Mouse (Mus musculus) erythroblast, adult 5-6 weeks (primary cell): ENCODE measurements around the gene Dpf3. TPM values are rescaled to one million over a fixed set of nuclear protein-coding genes. Genes with fewer than 3 reads are reported as not detected.

ENCODE experiments used
- ATAC-seq: replicated peaks from 2 replicates; pipeline ENCODE4 v1.8.0; 2016; ENCODE audit warnings: moderate number of reproducible peaks, mild to moderate bottlenecking, moderate TSS enrichment, inconsistent platforms; ENCODE audit not compliant: poor library complexity, low FRiP score, severe bottlenecking
- total RNA-seq, 2 experiments: library from RNA; stranded (forward) in 1 of 2; stranded (reverse) in 1 of 2; fragments of 150-400 nt in 1 of 2; fragments of 200-764, 138-1000 nt in 1 of 2; gene quantifications; 2 replicates each; pipeline versions ENCODE4 v1.2.3 to v1.2.4; 2015 to 2017; ENCODE audit warnings: low replicate concordance in 2 of 2

The Dpf3 gene
- total RNA-seq, 2 experiments from 2014 or later, result 29.2 to 138 TPM

DNA sequence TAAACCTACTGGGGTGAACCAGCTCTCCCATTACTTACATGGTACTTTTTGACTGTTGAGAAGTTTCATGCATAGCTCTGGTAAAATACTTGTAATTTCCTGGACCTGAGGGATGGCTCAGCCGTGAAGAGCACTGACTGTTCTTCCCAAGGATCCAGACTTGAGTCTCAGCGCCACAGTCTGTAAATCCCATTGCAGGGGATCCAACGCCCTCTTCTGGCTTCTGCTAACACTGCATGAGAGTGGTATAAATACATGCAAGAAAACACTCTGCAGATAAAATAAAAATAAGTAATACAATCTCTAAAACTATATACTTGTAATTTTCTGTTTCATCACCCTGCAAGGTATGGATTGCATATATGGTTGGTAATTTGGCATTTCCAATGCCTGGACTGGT lies 10.4 kb upstream of the Dpf3 start:
- no peak for ATAC-seq

DNA sequence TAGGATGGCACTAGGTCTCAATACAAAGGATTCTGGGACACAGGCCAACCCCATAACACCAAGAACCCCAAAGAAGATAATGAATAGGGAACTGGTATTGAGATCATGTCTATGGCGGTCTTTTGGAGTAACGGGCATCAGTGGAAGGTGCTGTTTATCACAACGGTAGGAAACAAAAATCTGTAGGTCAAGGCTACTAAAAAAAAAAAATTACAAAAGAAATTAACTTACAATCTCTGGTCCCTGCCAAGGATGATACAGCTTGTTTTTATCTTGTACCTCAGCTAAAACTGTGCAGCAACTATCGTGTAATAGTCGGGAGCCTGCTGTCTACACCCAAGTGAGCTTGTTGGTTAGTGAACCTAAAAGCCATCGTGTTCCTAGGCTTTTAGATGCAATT lies 9.2 kb upstream of the Dpf3 start:
- no peak for ATAC-seq

DNA sequence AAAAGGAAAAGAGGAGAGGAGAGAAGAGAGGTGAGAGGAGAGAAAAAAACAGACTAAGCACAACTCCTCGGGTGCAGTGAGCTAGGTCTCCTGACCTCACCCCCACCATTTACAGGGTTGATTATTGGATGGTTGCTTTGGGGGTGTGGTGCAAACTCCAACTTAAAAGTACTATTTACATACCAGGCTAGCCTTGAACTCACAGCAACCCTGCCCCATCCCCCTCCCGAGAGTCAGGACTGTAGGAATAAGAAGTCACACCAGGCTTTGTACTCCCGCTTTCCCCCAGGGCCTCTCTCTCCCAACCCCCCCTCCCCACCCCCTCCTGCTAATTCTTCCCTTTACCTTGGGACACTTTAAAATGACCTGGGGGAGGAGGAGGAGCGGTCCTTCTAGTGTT lies 8.8 kb upstream of the Dpf3 start:
- no peak for ATAC-seq

DNA sequence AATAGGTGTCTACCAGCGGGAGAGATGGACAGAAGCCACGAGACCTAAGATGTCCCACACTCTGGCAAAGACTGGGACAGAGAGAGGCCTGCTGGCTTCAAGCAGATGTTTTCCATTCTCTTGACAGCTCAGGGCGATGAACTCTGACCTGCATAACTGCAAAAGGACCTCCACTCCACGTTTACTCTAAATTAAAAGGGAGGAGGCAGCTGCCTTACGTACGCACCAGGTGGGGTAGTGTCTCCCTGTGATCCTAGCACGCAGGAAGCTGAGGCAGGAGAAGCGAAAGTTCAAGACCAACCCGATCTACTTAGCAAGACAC lies 8.4 kb upstream of the Dpf3 start:
- no peak for ATAC-seq

DNA sequence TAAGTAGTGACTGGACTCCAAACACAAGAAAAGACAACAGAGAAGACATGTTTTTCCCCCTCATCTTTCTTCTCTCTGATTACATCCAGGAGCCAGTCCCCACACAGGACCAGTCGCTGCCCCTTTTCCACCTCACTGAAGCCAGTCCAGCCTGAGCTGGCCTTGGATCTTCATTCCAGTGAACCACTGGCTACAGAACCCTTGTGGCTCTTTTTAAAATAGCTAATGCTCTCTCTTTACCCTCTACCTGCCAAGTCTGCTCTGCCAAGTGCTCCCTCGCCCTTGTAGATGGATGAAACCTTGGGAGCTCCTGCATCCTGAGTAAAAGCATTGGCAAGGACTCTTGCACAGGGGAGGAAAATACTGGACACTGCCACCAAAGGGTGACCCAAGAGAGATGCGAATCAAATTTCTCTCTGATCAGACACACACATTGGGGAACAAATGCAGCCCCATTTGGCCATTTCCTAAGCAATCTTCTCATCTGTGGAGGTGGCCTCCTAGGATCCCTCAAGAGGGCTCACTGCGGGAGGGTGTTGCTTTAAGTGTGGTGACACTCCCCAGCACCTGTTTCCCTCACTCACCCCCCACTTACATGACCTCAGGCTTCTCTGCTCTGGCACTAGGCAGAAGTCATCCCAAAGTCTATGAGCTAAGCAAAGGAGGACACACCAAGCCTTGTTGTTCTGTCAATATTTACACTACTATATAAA lies 7.9 kb upstream of the Dpf3 start:
- ATAC-seq, result no peak

DNA sequence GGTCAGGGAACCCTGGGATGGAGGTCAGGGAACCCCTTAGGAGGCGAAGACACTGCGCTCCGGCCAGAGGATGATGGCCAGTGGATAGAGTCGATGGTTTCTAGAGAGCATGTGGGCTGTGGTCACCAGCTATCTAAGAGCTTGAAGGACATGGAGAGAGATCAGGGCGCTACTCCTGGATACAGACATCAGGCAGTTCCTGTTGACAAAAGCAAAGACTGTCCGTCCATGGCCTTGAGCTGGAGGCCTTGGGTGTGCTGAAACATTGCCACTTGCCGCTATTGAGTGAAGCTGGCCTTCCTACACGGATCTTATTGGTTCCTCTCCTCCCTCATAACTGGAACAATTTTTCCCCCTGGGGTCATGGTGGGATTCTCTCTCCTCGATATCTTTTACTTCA lies 6.7 kb upstream of the Dpf3 start:
- no peak for ATAC-seq

DNA sequence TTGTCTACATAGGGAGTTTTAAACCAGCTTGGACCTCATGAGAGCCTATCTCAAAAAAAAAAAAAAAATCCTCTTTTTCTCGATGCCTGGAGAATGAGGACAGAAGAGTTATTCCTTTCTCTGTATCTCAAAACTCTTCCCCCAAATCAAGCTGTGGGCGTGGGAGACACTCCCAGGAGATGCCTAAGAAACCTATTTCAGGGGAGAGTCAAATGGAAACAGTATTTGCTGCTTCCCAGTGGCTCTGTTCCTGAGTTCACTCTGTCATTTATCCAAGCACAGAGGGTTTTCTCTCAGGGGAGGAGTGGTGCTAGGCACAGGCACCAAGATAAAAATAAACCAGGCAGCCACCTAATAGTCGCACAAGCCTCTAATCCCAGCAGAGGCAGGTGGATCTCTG lies 5.3 kb upstream of the Dpf3 start:
- no peak for ATAC-seq

DNA sequence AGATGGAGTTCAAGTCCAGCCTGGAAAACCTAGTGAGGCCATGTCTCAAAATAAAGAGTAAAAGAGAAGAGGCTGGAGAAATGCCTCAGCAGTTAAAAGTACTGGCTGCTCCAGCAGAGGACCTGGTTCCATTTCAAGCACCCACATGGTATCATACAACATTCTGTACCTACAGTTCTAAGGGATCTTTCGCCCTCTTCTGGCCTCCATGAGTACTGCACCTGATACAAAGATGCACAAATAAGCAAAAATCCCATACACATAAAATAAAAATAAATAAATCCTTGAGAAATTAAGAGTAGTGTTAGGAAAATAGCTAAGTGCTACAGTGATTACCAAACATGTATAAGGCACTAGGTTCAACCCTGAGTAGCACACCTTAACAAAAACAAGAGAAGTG lies 4.1 kb upstream of the Dpf3 start:
- no peak for ATAC-seq

DNA sequence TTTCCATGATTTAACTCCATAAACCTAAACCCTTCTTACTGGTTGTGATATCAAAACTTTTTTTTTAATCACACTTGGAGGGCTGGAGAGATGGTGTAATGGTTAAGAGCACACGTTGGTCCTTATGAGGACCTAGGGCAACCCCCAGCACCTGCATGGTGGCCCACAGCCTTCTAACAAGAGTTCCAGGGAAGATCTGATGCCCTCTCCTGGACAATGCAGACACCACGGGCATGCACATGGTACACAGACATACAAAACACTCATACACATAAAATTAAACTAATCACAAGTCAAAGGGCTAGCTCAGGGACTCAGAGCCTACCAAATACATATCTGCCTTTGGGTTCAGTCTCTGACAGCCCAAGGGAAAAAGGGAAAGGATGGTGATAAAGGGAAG lies 2.2 kb upstream of the Dpf3 start:
- no peak for ATAC-seq

DNA sequence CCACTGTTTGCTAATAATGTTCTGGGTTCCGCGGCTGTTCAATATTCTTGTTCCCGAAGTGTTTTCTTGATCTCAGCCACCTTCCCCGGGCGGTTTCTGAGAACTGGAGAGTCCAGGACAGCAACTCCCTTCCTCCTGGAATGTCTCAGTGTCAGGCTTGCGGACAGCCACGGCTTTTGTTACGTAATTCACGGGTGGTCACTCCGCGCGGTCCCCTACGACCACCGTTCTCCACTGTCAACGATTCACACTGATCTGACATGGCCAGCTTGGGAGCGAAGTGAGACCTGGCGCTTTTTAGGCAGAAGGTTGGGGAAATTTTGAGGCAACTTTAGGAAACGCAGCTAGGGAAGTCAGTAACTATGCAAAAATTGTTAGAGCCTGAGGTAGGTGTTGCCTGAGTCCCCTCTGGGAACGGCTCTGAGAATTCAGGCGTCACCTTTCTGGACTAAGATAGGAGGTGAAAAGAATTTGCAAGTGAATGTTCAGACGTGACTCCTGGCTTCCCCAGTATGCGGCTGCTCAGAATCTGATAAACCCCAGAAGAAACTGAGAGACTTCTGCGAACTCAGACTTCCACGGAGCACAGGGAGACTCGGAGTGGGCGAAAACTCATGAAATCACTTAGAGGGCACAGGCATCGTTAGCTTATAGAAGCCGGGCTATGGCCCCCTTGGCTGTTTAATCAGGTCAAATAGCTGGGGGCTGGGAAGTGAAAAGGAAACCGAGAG lies 860 bp upstream of the Dpf3 start:
- ATAC-seq, result peak; percentile 21; the same call in 1 of the 2 replicates

DNA sequence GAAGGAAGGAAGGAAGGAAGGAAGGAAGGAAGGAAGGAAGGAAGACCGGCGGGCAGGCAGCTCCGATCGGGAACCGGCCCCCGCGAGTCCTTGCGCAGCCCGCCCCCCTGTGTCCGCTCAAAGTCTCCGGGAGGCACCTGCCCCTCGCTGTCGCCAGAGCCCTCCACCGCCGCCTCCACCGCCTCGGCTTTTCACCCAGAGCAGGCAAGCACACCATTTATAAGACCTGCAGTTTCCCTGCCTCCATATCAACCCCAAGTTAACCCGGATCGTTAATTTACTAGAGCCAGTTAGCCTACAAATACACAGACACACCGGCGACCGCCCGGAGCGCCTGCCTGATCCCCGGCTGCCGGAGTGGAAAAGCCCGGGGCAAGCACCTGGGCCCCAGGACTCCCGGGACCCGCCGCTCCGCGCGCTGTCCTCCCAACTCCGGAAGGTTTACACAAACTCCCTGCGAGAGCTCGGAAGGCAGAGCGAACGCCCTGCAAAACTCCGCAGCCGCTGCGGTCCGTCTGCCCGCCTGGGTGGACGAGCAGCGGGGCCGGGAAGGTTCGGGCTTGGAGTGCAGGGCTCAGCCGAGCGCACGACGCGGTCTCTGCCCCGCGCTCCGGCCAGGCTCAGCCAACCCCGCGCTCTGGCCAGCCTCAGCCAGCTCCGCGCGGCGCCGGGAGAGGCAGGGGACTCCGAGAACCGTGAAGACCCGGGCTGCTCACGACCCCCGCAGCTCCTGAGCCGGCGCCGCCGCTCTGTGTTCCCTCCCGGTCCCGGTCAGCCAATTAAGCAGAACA lies 650 bp downstream of the Dpf3 start:
- ATAC-seq, result peak; percentile 42

DNA sequence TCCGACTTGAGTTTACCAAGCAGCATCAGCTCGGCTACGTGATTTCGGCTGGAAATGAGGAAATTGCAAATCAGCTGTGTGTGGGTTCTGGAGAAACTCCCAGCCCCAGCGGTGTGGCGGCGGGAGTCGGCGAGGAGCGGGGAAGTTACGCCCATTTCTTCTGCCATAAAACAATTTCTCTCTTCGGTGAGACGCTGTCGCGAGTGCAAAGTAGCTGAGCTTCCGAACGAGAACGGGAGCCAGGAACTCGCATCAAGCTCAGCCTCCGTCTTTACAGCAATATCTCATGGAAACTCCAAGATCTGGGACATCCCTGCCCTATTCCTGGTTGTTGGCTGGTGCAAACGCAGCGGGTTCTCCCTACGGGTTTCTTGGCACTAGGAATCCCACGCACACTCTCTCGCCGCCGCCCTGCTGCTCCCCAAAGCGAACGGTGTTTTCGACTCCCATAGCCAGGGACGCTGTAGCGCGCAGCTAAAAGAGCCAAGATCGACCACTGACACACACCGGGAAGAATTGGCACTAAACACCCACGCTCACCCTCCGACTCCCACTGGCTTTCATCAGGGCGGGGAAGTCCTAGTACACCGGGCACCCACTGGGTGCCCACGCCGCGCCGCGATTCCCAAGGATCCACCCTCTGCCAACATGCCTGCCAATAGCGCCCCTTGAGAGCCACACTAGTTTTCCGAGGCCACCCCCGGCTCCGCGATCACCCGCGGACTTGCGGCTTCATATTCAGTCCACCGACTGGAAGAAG lies 1.4 kb downstream of the Dpf3 start:
- ATAC-seq, result peak; percentile 19

DNA sequence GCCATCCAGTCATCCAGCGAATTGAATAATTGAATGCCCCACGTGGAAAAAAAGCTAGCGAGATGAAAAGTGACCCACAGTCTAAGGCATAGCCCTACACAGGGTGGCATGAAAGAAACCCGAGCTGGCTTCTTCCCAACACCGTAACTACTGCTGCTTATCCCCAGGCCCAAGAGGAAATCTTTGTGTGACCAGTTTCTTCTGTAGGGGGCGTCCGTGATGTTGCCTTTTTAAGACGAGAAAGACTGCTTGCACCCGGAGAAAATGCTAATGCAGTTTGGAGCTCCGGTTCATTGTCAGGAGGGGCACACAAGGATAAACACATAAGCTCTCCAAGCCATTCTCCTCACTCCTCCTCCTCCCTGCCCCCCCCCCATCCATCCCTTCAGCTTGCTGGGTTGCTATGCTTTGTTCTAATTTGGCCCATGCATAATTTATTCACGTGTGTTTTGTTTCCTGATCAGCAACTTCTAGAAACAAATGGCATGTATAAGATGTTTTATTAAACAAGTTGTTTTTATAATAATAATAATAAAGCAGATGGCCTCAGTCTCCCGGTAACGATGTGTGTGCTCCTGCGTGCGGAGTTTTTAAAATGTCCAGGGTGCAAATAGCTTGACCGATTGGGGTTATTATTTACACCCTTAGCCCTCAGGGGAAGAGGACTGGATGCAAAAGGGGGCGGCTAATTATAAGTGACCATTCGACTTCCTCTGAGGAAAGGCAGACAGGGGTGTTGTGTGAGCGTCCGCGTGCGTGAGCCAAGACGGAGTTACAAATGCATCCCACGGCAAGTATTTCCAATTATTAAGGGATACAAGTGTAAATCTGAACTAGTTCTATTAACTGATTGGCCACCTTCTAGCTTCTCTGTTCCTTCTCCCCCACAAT lies 2.4 kb downstream of the Dpf3 start:
- ATAC-seq, result no peak

DNA sequence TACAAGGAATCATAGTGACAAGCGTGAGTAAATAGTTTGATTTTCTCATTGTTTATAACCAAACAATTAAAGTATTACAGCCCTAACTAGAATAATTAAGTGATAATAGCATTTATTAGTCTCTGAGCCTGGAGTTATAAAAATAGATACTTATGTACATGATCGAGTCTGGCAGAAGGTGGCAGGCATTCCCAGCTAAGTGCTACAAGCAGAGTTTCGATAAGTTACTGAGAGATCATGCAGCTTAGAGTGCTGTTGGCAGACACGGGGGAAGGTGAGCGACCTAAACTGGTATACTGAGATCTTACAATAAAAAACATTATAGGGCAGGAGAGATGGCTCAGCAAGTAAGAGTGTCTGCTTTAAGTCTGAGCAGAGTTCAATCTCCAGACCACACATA lies 3.9 kb downstream of the Dpf3 start:
- no peak for ATAC-seq

DNA sequence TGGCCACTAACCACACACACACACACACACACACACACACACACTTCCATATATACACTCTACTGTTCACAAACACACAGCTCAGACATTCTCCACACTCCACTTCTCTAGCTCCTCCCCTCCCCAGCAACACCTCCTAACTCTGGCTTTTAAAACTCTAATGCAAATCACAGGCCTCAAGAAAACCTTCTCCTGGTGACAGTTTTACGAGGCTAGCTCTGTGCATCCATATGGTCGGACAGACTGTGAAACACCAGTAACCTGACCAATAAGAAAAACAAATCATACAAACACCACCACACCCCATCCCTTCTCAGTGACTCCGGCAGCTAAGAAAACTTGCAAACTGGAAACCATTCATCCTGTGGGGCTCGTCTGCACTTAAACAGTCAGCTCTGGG lies 6.1 kb downstream of the Dpf3 start:
- ATAC-seq, result no peak

DNA sequence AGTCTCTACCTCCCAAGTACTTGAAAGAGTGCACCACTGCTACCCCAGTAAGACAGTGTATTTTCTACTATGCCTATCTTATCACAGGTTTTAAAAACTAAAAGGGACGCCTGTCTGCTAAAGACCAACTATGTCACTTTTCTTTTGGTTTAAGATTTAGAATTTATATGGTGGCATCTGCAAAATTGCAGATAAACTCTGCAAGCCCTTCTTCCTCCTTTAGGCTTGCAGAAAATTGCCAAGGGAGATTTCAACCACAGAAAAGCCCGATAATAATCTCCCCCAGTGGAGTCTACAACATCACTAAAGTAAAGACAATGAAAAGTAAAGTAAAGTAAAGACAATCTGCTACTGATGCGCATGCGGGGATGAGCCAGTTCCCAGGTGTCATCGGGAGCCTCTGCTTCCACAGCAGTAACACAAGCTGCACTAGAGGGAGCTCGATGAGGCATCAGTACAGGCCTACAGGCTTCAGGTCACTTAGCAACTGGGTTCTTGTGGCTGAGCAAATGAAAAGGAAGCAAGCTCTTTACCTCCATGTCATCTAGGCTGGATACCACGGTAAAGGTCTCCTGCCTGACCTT lies 7.6 kb downstream of the Dpf3 start:
- 0 out of 2 replicates have a peak, but pooled peaks have one; percentile 41 for ATAC-seq

DNA sequence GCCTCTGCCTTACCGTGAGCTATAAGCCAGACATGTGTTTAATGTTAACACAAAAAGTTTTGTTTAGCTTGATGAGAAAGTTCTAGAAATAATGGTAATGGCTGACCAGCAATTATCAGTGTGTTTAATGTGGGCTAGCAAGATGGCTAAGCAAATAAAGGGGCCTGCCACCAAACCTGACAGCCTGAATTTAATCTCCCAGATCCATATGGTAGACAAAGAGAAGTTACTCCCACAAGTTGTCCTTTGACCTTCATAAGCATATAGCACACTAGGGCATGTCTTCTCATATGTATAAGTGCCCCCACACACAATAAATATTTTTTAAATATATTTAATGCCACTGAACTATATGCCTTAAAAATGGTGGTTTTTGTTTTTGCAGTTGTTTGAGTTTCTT lies 8.4 kb downstream of the Dpf3 start:
- ATAC-seq, result peak; percentile 76

DNA sequence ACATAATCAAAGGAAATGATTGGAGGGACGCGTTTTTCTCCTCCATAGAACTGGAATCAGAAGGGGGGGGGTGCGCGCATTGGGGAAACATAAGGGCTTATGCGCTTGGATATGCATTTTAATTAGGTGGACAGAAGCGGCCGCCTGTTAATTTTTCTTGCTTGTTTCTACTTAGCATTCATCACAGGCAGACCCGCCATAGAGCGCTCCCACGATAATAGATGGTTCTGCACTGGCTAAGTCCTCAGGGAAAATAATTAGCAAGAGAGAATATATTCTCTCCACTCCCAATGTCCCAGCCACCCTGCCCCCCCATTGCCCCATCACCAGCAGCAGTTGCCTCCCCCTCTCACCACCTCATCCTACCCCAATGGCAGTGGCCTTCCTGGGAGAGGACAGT lies 11.2 kb downstream of the Dpf3 start:
- no peak for ATAC-seq

DNA sequence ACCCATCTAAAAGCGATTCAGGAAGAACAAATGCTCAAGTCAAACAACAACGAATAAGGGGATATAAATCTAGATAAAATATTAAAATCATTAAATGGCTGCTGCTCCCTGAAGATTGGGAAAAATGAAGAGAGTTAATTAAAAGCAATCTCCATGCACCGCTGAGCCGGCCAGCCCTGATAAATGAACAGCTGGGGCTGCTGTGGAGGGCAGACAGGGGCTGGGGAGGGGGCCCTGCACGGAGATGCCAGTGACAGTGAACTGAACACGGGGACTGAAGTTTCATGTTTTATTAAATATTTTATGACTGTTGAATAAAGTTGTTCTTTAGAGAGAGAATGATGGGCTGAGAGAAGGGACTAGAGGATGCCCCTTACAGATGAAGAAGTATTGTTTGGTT lies 12.1 kb downstream of the Dpf3 start:
- no peak for ATAC-seq
